In genomic region chr1:156972391-156972790, GRCm38 (mm10) we compare ENCODE assay signal across 26 mouse cellular contexts.
"Had no signal": no experiment of that assay in that cellular context is flagged by ENCODE, and none has a peak within 500 bp of the region (broad histone marks: within the 10 kb centered on the region; RNA-seq: fewer than 3 reads in every experiment).

No protein-coding gene starts in this region.

- H3K4me1 ChIP-seq: heart, embryonic 10.5 days; heart, embryonic 12.5 days; hindbrain, embryonic 10.5 days; hindbrain, embryonic 12.5 days; intestine, embryonic 15.5 days; limb, embryonic 12.5 days had no signal

- DNase-seq: gastrocnemius, adult 2 months; gastrocnemius, postnatal 10 days; gastrocnemius, postnatal 25 days; heart, adult 2 months; heart, postnatal 10 days; heart, postnatal 4 days; kidney, adult 18-20 months; kidney, adult 8-10 months; kidney, postnatal 10 days; kidney, postnatal 25 days; kidney, postnatal 4 days; liver had no signal

- H3K4me3 ChIP-seq: gastrocnemius, adult 2 months; heart, adult 2 months; heart, embryonic 10.5 days; heart, embryonic 12.5 days; hindbrain, embryonic 10.5 days; hindbrain, embryonic 12.5 days; intestine, embryonic 15.5 days; layer of hippocampus, adult 2 months; left cerebral cortex, adult 2 months; limb, embryonic 10.5 days; limb, embryonic 12.5 days had no signal

- H3K9ac ChIP-seq: heart, embryonic 12.5 days; hindbrain, embryonic 12.5 days; hindbrain, embryonic 14.5 days; intestine, embryonic 15.5 days; limb, embryonic 12.5 days had no signal

- ATAC-seq: hindbrain, embryonic 16.5 days; inflammation-experienced regulatory T-cells, adult 6 months; intestine, embryonic 15.5 days; intestine, postnatal 0 days had no signal

- H3K27me3 ChIP-seq: heart, embryonic 12.5 days; hindbrain, embryonic 12.5 days; intestine, embryonic 15.5 days; limb, embryonic 12.5 days had no signal

- H3K27ac ChIP-seq: gastrocnemius, adult 2 months; heart, adult 2 months; heart, embryonic 10.5 days; hindbrain, embryonic 10.5 days; hindbrain, embryonic 12.5 days; hindbrain, embryonic 14.5 days; intestine, embryonic 15.5 days; layer of hippocampus, adult 2 months; left cerebral cortex, adult 2 months; limb, embryonic 10.5 days; limb, embryonic 12.5 days had no signal

- H3K36me3 ChIP-seq: heart, embryonic 10.5 days; heart, embryonic 12.5 days; hindbrain, embryonic 10.5 days; hindbrain, embryonic 12.5 days; intestine, embryonic 15.5 days; limb, embryonic 10.5 days; limb, embryonic 12.5 days had no signal

- H3K9me3 ChIP-seq: heart, embryonic 10.5 days; hindbrain, embryonic 10.5 days; intestine, embryonic 15.5 days; limb, embryonic 10.5 days had no signal

- H3K4me2 ChIP-seq: heart, embryonic 12.5 days; hindbrain, embryonic 12.5 days; hindbrain, embryonic 14.5 days; intestine, embryonic 15.5 days; limb, embryonic 12.5 days; liver, embryonic 11.5 days had no signal
